Comparison of ENCODE assay signal across 8 mouse cellular contexts in genomic region chr11:108223154-108223553, GRCm38 (mm10).
DNase-seq lines count a peak whose midpoint lies in the region; ATAC-seq and TF ChIP-seq lines count a peak whose summit lies in the region.

No protein-coding gene starts in this region.

- no peaks in the 10 kb centered on the region for H3K27me3 ChIP-seq in heart, adult 2 months (ENCODE audit: control insufficient read depth, insufficient read depth, low read length)
- H3K27me3 ChIP-seq in hindbrain, embryonic 12.5 days, result no peaks in the 10 kb centered on the region
- H3K27me3 ChIP-seq in lung, embryonic 16.5 days (ENCODE audit: control insufficient read depth, insufficient read depth, low read depth, low read length), result no peaks in the 10 kb centered on the region
- H3K27me3 ChIP-seq in thymus, adult 2 months (ENCODE audit: control insufficient read depth, insufficient read depth, low read length), result no peaks in the 10 kb centered on the region

- TF ChIP-seq POLR2A in heart, adult 2 months (IDR thresholded peaks at IDR 0.05; ENCODE audit: insufficient read depth, low read depth, low read length), result no peak
- TF ChIP-seq POLR2A in thymus, adult 2 months (IDR thresholded peaks at IDR 0.05; ENCODE audit: control insufficient read depth, extremely low read depth, insufficient read depth, low read length, poor library complexity), result no peak

- 83% methylated on average over 6 of the region's 6 CpGs for WGBS in heart, adult 2 months
- WGBS in hindbrain, embryonic 12.5 days, result 80% methylated on average over 6 of the region's 6 CpGs
- 72% methylated on average over 6 of the region's 6 CpGs for whole genome bisulfite sequencing in lung, embryonic 16.5 days
- 8% methylated on average over 6 of the region's 6 CpGs for WGBS in thymus, adult 2 months

- H3K4me1 ChIP-seq in heart, adult 2 months (ENCODE audit: control insufficient read depth, insufficient read depth, low read length), result peaks cover 5% of the 10 kb centered on the region
- peaks cover 17% of the 10 kb centered on the region for H3K4me1 ChIP-seq in hindbrain, embryonic 12.5 days
- H3K4me1 ChIP-seq in lung, embryonic 16.5 days (replicated peaks; ENCODE audit: control insufficient read depth, insufficient read depth, low read length), result peaks cover 25% of the 10 kb centered on the region
- H3K4me1 ChIP-seq in thymus, adult 2 months (replicated peaks; ENCODE audit: control insufficient read depth, insufficient read depth, low read length), result peaks cover 37% of the 10 kb centered on the region

- H3K9me3 ChIP-seq in hindbrain, embryonic 12.5 days (replicated peaks), result no peaks in the 10 kb centered on the region
- H3K9me3 ChIP-seq in lung, embryonic 16.5 days (ENCODE audit: control insufficient read depth, low read length), result no peaks in the 10 kb centered on the region

- no peak for TF ChIP-seq CTCF in heart, adult 2 months (IDR thresholded peaks at IDR 0.05)
- TF ChIP-seq CTCF in thymus, adult 2 months (IDR thresholded peaks at IDR 0.05; ENCODE audit: borderline replicate concordance, control insufficient read depth, extremely low read depth, insufficient read depth, low read length, poor library complexity), result no peak

- H3K79me2 ChIP-seq in heart, adult 2 months (replicated peaks; ENCODE audit: control insufficient read depth, insufficient read depth, low read length), result no peaks in the 10 kb centered on the region

- H3K36me3 ChIP-seq in heart, adult 2 months (ENCODE audit: control insufficient read depth, insufficient read depth, low read length), result no peaks in the 10 kb centered on the region
- no peaks in the 10 kb centered on the region for H3K36me3 ChIP-seq in hindbrain, embryonic 12.5 days
- no peaks in the 10 kb centered on the region for H3K36me3 ChIP-seq in lung, embryonic 16.5 days (ENCODE audit: control insufficient read depth, insufficient read depth, low read length)
- H3K36me3 ChIP-seq in thymus, adult 2 months (ENCODE audit: control insufficient read depth, insufficient read depth, low read length), result no peaks in the 10 kb centered on the region

- no peak for TF ChIP-seq EP300 in heart, adult 2 months (IDR thresholded peaks at IDR 0.05; ENCODE audit: insufficient read depth, low read depth, low read length)

- H3K27ac ChIP-seq in heart, adult 2 months, result no peak overlapping the region
- 0 out of 2 replicates have a peak overlapping the region, but pooled peaks have one; percentile 37 for H3K27ac ChIP-seq in hindbrain, embryonic 12.5 days
- H3K27ac ChIP-seq in lung, embryonic 16.5 days (ENCODE audit: low read length), result peak overlapping the region; percentile 18; the same call in 1 of the 2 replicates
- peak overlapping the region; percentile 54; the same call in 1 of the 2 replicates for H3K27ac ChIP-seq in thymus, adult 2 months (ENCODE audit: control insufficient read depth, insufficient read depth, low read length)

- DNase-seq in heart, adult 2 months, result peak; percentile 37 to 49
- DNase-seq in heart, postnatal 14 days, result no peak
- DNase-seq in MEL-GATA-1-ER (ENCODE audit: extremely low read depth, low read depth), result peak; percentile 87
- peak; percentile 48 for DNase-seq in thymus, adult 2 months
- no peak for DNase-seq in adrenal gland, adult 18-20 months (ENCODE audit: low spot score in 2 of 2)
- no peak for DNase-seq in kidney, postnatal 25 days

- ATAC-seq in hindbrain, embryonic 12.5 days (ENCODE audit: low FRiP score), result no peak
- ATAC-seq in lung, embryonic 16.5 days (ENCODE audit: low read depth), result no peak

- intact Hi-C loops in heart, adult 2 months (cut with DNase I), result no loop called here
- intact Hi-C loops in heart, postnatal 14 days (cut with DNase I), result no loop called here

- H3K9ac ChIP-seq in heart, adult 2 months (ENCODE audit: low read depth, low read length), result no peak overlapping the region
- H3K9ac ChIP-seq in hindbrain, embryonic 12.5 days, result no peak overlapping the region
- no peak overlapping the region for H3K9ac ChIP-seq in lung, embryonic 16.5 days (ENCODE audit: low read length)

- H3K4me3 ChIP-seq in heart, adult 2 months, result no peak overlapping the region
- no peak overlapping the region for H3K4me3 ChIP-seq in hindbrain, embryonic 12.5 days
- H3K4me3 ChIP-seq in lung, embryonic 16.5 days (ENCODE audit: low read length), result no peak overlapping the region
- peak overlapping the region; percentile 47 for H3K4me3 ChIP-seq in thymus, adult 2 months (ENCODE audit: control insufficient read depth, insufficient read depth, low read length)

- H3K4me2 ChIP-seq in hindbrain, embryonic 12.5 days (replicated peaks), result no peak overlapping the region
- no peak overlapping the region for H3K4me2 ChIP-seq in lung, embryonic 16.5 days (ENCODE audit: low read depth, low read length)

Comparison
In these comparisons a context has a peak if more than half of its experiments do, and no peak if none do; other contexts are left out.
1. DNase-seq: peak in heart, adult 2 months (2 of 2), MEL-GATA-1-ER (single experiment) and thymus, adult 2 months (single experiment); none in heart, postnatal 14 days (0 of 2), adrenal gland, adult 18-20 months (0 of 2) and kidney, postnatal 25 days (0 of 2).